Mouse (Mus musculus) heart, adult 2 months (tissue): ENCODE results near the gene Tmem63b.

Experiments
- CTCF ChIP-seq: fragments of 200-600 bp; IDR thresholded peaks from 2 replicates; pipeline ENCODE4 v1.8.1; 2022; ENCODE audit warnings: antibody characterized with exemption, mild to moderate bottlenecking, moderate library complexity
- POLR2A ChIP-seq: fragments of 200-500 bp; IDR thresholded peaks from 2 replicates; pipeline ENCODE4 v1.6.1; 2011; ENCODE audit warnings: mild to moderate bottlenecking, low read depth, low read length, control low read depth; ENCODE audit not compliant: insufficient read depth

DNA sequence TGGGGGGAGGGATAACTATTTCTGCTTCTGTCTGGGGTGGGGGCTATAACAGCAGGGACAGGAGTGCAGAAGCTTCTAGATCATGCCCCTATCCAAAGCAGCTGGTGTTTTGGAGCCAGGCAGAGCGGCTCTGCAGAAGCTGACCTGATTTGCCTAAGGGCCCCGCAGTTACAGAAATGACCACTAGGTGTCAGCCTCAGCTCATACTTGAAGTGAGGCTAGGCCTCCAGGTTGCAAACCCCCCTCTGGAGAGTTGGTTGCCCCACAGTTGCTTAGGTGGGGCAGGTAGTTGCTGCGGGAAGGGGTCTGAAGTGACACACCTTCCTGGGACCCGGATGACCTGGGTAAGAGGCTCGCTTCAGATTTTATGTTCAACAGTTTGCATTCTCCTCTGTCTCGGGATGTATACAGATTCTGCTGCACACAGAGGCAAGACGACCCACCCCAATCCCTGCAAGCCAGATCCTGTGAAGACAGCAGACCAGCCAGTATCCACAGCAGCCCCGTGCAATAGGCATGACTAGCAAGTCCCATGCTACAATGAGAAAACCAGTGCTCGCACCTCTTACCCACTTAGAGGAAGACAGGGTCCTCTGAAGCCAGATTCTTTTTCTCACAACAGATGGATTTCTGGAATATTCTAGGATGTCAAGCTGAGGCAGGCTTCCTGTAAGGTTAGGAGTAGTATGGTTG is 44.6 kb upstream of the Tmem63b start:
- TF ChIP-seq POLR2A (no peak), CTCF (no peak; the same call in 1 of the 2 replicates)
